Mouse (Mus musculus) cortical plate, adult 2 months (tissue): ENCODE data around the gene Scd4. TPM values are rescaled to one million over a fixed set of nuclear protein-coding genes. Genes with fewer than 3 reads are reported as not detected.

Source experiments
- H3K27ac ChIP-seq: fragments of 200-500 bp; 2 replicates; pipeline ENCODE4 v1.5.1; 2012; ENCODE audit warnings: low read length, control low read depth, inconsistent platforms; ENCODE audit not compliant: insufficient read depth
- H3K4me1 ChIP-seq: fragments of 200-500 bp; 2 replicates; pipeline ENCODE4 v1.6.1; 2011; ENCODE audit warnings: low read length; ENCODE audit not compliant: control insufficient read depth, insufficient read depth
- H3K4me3 ChIP-seq: fragments of 200-500 bp; 2 replicates; pipeline ENCODE4 v1.5.1; 2011; ENCODE audit warnings: mild to moderate bottlenecking, low read length, control low read depth; ENCODE audit not compliant: insufficient read depth
- CTCF ChIP-seq: fragments of 200-500 bp; IDR thresholded peaks from 2 replicates; pipeline ENCODE4 v1.5.1; 2011; ENCODE audit warnings: mild to moderate bottlenecking, control low read depth, low read length; ENCODE audit not compliant: insufficient read depth; ENCODE audit errors: extremely low read depth
- POLR2A ChIP-seq: fragments of 200-500 bp; IDR thresholded peaks from 2 replicates; pipeline ENCODE4 v1.6.1; 2011; ENCODE audit warnings: mild to moderate bottlenecking, low read length, control low read depth; ENCODE audit not compliant: insufficient read depth; ENCODE audit errors: extremely low read depth
- polyA plus RNA-seq: library from polyadenylated mRNA; depleted of rRNA; stranded (reverse); fragments of >200 nt; gene quantifications from 2 replicates; pipeline ENCODE4 v1.2.3, GENCODE M21; 2012

Scd4 gene
- polyA plus RNA-seq, 1 experiment: 0.33 TPM

- no peak for TF ChIP-seq POLR2A
- TF ChIP-seq CTCF: no peak
- Histone ChIP-seq H3K27ac (no peak overlapping the region), H3K4me3 (no peak overlapping the region), H3K4me1 (no peaks in the 10 kb centered on the region)
These were observed 36.5 kb downstream of the Scd4 start for GRCm38 (mm10) chr19:44369371-44369770.

GRCm38 (mm10) chr19:44370231-44370630 lies 37.3 kb downstream of the Scd4 start:
- Histone ChIP-seq H3K4me3 (no peak overlapping the region), H3K27ac (no peak overlapping the region), H3K4me1 (no peaks in the 10 kb centered on the region)
- TF ChIP-seq CTCF (no peak), POLR2A (no peak)

- Histone ChIP-seq H3K27ac (no peak overlapping the region), H3K4me1 (no peaks in the 10 kb centered on the region), H3K4me3 (no peak overlapping the region)
- TF ChIP-seq CTCF: peak; percentile 77
- TF ChIP-seq POLR2A: no peak
These were observed 40.1 kb downstream of the Scd4 start for GRCm38 (mm10) chr19:44372969-44373368.

- H3K4me3 ChIP-seq: no peak overlapping the region
- H3K4me1 ChIP-seq: no peaks in the 10 kb centered on the region
- no peak overlapping the region for H3K27ac ChIP-seq
- TF ChIP-seq CTCF (no peak), POLR2A (no peak)
These were observed 43.6 kb downstream of the Scd4 start for GRCm38 (mm10) chr19:44376511-44376951.

- no peak overlapping the region for H3K27ac ChIP-seq
- TF ChIP-seq CTCF (no peak), POLR2A (no peak)
- peaks cover under 1% of the 10 kb centered on the region; the same call in 1 of the 2 replicates for H3K4me1 ChIP-seq
- H3K4me3 ChIP-seq: no peak overlapping the region
These were observed 44.9 kb downstream of the Scd4 start for GRCm38 (mm10) chr19:44377629-44378375.

- Histone ChIP-seq H3K4me3 (no peak overlapping the region), H3K4me1 (peaks cover 2% of the 10 kb centered on the region; the same call in 1 of the 2 replicates), H3K27ac (no peak overlapping the region)
- no peak for TF ChIP-seq CTCF
- TF ChIP-seq POLR2A: no peak
These were observed 46.2 kb downstream of the Scd4 start for GRCm38 (mm10) chr19:44379090-44379489.

GRCm38 (mm10) chr19:44380065-44380464 lies 47.2 kb downstream of the Scd4 start:
- H3K4me3 ChIP-seq: no peak overlapping the region
- H3K27ac ChIP-seq: no peak overlapping the region
- TF ChIP-seq CTCF (no peak), POLR2A (no peak)
- H3K4me1 ChIP-seq: peaks cover 2% of the 10 kb centered on the region; the same call in 1 of the 2 replicates

- no peak overlapping the region for H3K27ac ChIP-seq
- peaks cover 2% of the 10 kb centered on the region; the same call in 1 of the 2 replicates for H3K4me1 ChIP-seq
- no peak overlapping the region for H3K4me3 ChIP-seq
- no peak for TF ChIP-seq POLR2A
- no peak for TF ChIP-seq CTCF
These were observed 49.9 kb downstream of the Scd4 start for GRCm38 (mm10) chr19:44382682-44383321.

GRCm38 (mm10) chr19:44385887-44386498 lies 53.1 kb downstream of the Scd4 start:
- H3K27ac ChIP-seq: no peak overlapping the region
- no peak for TF ChIP-seq CTCF
- peaks cover 5% of the 10 kb centered on the region; the same call in 1 of the 2 replicates for H3K4me1 ChIP-seq
- H3K4me3 ChIP-seq: no peak overlapping the region

- Histone ChIP-seq H3K4me3 (no peak overlapping the region), H3K4me1 (peaks cover 5% of the 10 kb centered on the region; the same call in 1 of the 2 replicates), H3K27ac (no peak overlapping the region)
- TF ChIP-seq CTCF: no peak
- TF ChIP-seq POLR2A: no peak
These were observed 54.3 kb downstream of the Scd4 start for GRCm38 (mm10) chr19:44387089-44387671.
